Mouse (Mus musculus) embryonic stem cell, embryonic (primary cell): ENCODE data around the gene Depp1.

ENCODE experiments used
- CTCF ChIA-PET, 4 experiments: fragments of 300-600 bp in 2 of 4; fragments of 350-600 bp in 2 of 4; sonication (Branson Sonifier 250); formaldehyde crosslinking; loops; one replicate each; lab custom pipeline; 2022; ENCODE audit warnings: inconsistent platforms in 2 of 4; lab: Charles Lee
- POLR2A ChIA-PET, 4 experiments: fragments of 300-600 bp in 2 of 4; fragments of 350-600 bp in 2 of 4; sonication (Branson Sonifier 250); formaldehyde crosslinking; loops; one replicate each; lab custom pipeline; 2022; ENCODE audit warnings: antibody characterized with exemption in 4 of 4, inconsistent platforms in 1 of 4; lab: Charles Lee

Gene Depp1

DNA sequence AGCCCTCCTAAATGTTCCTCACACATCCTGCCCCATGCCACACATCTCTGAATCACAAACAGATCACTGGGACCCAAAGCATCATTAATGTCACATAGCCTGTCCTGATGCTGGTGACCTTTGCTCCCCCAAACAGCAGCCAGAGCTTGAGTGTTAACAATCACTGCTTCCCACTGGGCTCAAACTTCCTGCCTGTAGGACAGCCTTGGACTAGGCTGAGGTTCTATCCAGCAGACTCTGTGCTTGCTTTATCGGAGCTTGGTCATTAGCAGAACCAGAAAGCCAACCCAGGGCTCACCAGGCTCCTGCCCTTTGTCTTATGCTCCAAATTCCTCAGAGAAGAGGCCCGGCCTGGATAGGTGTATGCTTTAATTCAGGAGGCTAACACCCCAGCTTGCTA lies 11.5 kb upstream of the Depp1 start:
- ChIA-PET POLR2A (interaction anchor here in 1 of 4 experiments (1.1 kb wide), 1 partner anchor 9 kb away, joined by 4 read pairs; no protein-coding TSS in a partner anchor), CTCF (interaction anchor here in 2 of 4 experiments (0.5 to 4.7 kb wide), 2 partner anchors 8 to 15 kb away, joined by 3 to 25 read pairs; no protein-coding TSS in a partner anchor)

DNA sequence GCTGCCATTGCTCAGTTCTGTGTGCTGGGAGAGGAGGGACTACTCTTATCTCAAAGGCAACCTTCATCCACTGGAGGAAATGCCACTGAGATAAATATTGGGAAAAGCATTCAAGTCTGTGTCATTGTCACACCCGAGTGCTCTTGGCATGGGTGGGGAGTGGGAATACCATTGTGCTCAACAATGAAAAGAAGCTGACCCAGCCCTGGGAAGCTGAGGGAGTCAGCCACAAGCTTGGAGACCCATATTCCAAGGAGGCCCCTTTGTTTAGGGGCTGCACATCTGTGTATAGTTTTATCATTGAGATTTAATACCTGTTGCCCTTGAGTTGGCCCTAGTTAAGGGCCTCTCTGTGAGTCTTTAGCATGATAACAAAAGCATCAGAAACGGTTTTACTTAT lies 10.7 kb upstream of the Depp1 start:
- CTCF ChIA-PET, result interaction anchor here in 1 of 4 experiments (4.7 kb wide), 1 partner anchor 9 kb away, joined by 25 read pairs; no protein-coding TSS in a partner anchor
- POLR2A ChIA-PET, result interaction anchor here in 2 of 4 experiments (1.0 to 2.5 kb wide), 6 partner anchors 9 to 28 kb away, joined by 3 to 12 read pairs (median 6); partner anchors contain the start of genes Depp1 (in 2 of the 2) and Zfp422 (in 2 of the 2)

DNA sequence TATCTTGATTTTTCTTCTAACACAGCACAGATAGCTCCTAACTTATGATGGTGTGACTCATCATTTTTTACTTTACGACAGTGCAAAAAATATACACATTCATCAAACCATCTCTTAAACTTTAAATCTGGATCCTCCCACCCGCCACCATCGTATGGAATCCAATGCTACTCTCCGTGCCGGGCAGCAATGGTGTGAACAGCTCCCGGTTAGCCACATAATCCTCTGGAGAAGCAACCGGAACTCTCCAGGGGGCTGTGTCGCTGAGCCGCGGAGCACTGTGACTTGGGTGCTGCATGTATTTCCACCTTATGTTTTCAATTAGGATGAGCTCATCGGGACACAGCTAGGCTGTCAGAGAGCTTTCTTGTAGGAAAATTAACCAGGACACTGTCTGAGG lies 7.5 kb upstream of the Depp1 start:
- POLR2A ChIA-PET, result interaction anchor here in 1 of 4 experiments (1.2 to 2.2 kb wide), 2 partner anchors 9 to 11 kb away, joined by 3 to 5 read pairs; no protein-coding TSS in a partner anchor
- CTCF ChIA-PET, result interaction anchor here in 3 of 4 experiments (1.1 to 4.7 kb wide), 4 partner anchors 11 to 125 kb away, joined by 3 to 25 read pairs (median 10); no protein-coding TSS in a partner anchor

DNA sequence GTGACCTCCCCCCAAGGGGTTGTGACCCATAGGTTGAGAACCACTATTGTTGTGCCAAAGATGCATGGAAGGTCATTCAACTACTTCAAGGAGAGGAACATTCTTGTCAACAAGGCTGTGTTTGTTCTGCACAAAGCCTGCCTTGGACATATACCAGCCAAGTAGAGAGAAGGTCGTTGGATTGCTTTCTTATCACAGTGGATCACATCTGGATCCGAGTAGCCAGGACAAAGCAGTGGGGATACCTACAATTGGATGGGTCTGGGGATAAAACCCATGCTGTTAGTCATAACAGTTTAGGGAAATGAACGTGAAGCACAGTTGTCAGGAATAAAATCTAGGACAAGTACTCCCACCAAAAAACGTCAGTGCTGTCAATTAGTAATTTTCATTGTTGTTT lies 6.5 kb upstream of the Depp1 start:
- ChIA-PET CTCF (interaction anchor here in 3 of 4 experiments (0.6 to 4.7 kb wide), 5 partner anchors 11 to 305 kb away, joined by 3 to 25 read pairs (median 5); no protein-coding TSS in a partner anchor), POLR2A (interaction anchor here in 3 of 4 experiments (0.6 to 2.2 kb wide), 8 partner anchors 8 to 436 kb away, joined by 3 to 5 read pairs (median 4); partner anchors contain the start of gene Washc2 (in 1 of the 3))

DNA sequence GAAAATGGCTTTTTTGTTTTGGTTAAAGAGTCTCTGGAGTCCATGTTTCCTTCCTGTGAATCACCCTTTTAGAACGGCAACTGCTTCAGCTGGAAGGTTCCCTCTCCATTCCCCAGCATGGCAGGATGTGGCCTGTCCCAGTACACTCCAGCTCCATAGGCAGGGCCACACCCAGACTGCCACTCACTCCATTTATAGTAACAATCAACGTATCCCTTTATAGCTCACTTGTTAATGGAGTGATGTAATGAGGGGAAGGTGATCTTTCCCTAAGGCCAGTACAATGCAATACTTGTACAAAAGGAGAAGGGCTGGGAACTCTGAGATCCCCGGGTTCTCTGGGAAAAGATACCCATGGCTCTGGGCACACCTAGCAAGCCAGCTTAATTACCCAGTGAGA lies 6.1 kb upstream of the Depp1 start:
- CTCF ChIA-PET, result interaction anchor here in 3 of 4 experiments (0.6 to 4.6 kb wide), 4 partner anchors 10 to 306 kb away, joined by 3 to 16 read pairs (median 4); no protein-coding TSS in a partner anchor
- POLR2A ChIA-PET, result interaction anchor here in 3 of 4 experiments (0.6 to 1.7 kb wide), 7 partner anchors 10 to 436 kb away, joined by 3 to 4 read pairs (median 3); partner anchors contain the start of gene Washc2 (in 1 of the 3)

DNA sequence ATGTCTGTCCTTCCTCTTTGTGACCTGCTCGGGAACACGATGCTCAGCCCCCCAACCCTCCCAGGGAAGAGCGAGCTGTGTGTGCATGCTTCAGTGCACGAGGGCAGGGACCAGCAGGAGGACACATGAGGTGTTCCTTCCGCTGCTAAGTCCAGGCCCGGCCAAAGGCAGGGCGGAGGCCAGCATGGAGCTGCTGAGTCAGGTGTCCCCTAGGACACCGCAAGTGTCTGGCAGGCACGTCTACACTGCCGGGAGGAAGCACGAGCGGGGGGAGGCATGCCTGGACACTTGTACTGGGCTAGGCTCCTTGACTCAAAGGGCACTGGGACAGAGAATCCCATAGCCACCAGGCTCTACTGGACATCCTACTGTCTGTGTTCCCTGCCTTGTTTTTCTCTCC lies 2.6 kb upstream of the Depp1 start:
- ChIA-PET POLR2A (interaction anchor here in 2 of 4 experiments (1.0 to 1.7 kb wide), 4 partner anchors 9 to 440 kb away, joined by 3 to 4 read pairs (median 4); partner anchors contain the start of genes Washc2 (in 1 of the 2) and Zfp422 (in 1 of the 2)), CTCF (interaction anchor here in 2 of 4 experiments (0.8 to 1.4 kb wide), 2 partner anchors 16 to 526 kb away, joined by 3 to 6 read pairs; no protein-coding TSS in a partner anchor)

DNA sequence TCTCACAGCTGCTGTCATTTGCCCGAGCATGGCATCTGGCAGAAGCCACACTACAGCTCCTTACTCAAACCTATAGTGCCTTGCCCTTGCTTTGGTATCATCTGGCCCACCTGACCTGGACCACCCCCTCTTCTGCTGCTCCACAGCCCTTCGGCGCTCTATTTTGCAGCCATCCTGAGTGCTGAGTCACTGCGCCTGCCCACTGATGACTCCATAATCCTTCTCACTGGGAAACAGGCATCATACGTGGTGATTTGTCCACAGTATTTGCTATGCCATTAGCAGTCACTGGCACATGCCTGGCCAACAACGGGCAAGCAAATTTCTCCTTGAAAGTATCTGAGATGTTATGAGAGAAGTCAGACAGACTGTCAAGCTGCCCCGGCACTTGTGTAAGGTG lies 598 bp upstream of the Depp1 start:
- CTCF ChIA-PET, result no interaction called here
- POLR2A ChIA-PET, result interaction anchor here in 2 of 4 experiments (0.8 to 2.3 kb wide), 8 partner anchors 9 to 118 kb away, joined by 3 to 12 read pairs (median 4); partner anchors contain the start of gene Zfp422 (in 1 of the 2)

DNA sequence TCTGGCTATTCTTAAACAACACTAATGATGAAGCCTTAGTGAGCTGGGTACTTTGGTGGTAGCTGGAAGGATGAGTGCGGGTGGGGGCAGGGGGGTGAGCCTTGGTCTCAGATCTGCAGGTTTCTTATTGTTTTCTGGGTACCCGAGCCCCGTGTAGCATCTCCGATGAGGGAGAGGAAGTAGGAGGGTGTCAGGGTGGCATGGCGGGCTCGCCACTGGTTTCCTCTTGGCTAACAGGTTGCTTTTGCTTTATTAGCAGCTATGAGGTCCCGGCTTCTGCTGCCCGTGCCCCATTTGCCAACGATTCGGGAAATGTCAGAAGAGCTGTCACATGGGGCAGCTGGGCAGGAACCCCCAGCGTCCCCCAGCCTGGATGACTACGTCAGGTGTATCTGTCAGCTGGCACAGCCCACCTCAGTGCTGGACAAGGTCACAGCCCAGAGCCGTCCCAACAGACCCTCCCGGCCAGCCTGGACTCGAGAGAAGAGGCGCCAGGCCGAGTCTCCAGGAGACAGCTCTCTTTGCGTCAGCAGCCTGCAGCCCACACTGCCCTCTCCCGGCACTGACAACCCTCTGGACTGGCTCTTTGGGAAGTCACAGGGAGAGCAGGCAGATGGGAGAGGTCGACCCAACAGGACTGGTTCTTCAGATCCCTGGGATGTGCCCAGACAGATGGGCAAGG lies 1.2 kb downstream of the Depp1 start:
- ChIA-PET POLR2A (interaction anchor here in 2 of 4 experiments (1.0 to 2.5 kb wide), 5 partner anchors 9 to 40 kb away, joined by 3 to 8 read pairs (median 4); no protein-coding TSS in a partner anchor), CTCF (interaction anchor here (0.5 to 1.9 kb wide), 10 partner anchors 14 to 1729 kb away, joined by 3 to 9 read pairs (median 4); no protein-coding TSS in a partner anchor)

DNA sequence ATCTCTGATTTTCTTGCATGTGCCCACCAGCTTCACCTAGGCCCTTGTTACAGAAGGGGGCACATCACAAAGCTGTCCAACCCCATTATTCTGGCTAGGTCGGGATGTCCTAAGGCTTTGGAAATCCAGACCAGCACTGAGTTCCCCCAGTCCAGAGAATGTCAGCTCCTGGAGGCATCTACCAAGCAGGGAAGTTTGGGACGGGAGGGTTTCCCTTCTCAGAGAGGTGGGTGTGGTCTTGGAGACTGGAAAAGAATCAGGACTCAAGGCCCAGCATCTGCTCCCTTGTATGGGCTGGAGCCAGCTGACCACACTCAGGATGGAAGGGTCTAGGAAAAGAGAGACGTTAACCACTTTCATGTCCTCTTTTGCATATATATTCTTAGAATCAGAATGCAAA lies 2.8 kb downstream of the Depp1 start:
- POLR2A ChIA-PET, result no interaction called here
- CTCF ChIA-PET, result interaction anchor here in 1 of 4 experiments (2.2 kb wide), 1 partner anchor 22 kb away, joined by 7 read pairs; no protein-coding TSS in a partner anchor

DNA sequence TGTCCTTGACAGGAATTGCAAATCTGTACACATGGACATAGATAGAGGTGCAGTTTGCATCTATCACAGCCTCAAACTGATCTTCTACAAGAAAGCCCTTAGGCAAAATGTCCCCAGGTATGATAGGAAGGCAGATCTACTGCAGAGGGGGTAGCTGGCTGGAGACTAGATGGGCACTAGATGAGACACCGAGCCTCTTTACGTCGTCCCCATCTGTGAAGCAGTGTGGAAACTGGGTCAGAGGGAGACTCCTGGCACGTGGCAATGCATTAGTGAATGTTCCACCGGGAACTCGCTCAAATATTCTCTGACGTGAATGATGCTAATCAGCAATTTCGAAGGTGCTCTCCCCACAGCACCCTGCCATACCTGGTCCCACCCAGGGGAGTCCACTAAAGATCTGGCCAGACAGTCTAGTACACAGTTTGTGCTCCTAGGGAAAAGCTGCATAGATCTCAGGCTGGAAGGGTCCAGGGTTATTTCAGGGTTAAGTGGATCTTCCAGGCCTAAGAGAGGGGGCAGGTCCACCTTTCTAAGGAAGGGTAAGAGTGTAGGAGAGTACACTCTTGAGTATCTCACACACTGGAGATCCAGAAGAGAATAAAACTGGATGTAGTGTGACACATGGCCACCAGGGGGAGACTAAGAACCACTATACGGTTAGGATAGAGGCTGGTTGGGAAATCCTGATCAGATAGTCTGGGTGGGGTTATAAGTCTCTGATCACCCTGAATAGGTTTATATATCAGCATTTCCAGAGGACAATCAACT lies 3.5 kb downstream of the Depp1 start:
- POLR2A ChIA-PET, result interaction anchor here in 1 of 4 experiments (0.9 kb wide), 1 partner anchor 9 kb away, joined by 3 read pairs; no protein-coding TSS in a partner anchor
- CTCF ChIA-PET, result interaction anchor here in 2 of 4 experiments (0.6 to 2.2 kb wide), 6 partner anchors 10 to 1278 kb away, joined by 3 to 7 read pairs (median 4); no protein-coding TSS in a partner anchor

DNA sequence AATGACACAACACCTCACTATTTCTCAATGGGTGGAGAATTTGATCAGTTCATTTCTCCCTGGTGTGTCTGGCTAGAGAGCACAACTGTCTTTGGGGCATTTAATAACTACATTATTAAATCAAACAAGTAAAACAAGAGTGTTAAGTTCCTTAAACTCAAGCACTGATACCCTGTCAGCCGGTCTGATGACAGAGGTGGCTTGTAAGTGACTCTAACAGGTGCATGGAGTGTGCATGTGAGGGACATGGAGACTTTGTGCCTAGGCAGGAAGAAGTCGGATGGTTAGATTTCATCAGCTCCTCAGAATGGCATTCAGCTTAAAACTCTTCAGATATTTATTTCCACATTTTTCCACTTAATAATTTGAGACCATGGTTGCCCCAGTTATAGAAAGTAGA lies 13.0 kb downstream of the Depp1 start:
- ChIA-PET CTCF (no interaction called here), POLR2A (interaction anchor here in 1 of 4 experiments (0.6 kb wide), 1 partner anchor 87 kb away, joined by 3 read pairs; no protein-coding TSS in a partner anchor)

DNA sequence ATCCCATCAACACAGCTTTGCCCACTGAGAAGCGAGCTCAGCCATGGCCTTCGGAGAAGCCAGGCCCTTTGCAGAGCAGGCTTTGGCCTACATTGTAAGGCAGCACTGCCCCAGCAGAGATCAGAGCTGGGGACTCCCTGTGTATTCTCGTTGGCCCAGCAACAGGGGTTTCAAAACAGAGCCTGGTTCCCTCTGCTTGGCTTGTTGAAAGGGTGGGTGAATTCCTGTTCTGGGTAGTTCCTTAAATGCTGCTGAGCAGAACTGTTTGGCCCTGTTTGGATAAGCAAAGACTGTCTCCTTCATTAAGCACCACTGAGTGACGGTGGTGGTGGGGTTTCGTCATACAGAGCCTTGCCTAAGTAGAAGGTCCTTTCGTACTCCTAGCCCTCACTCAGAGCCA lies 13.6 kb downstream of the Depp1 start:
- CTCF ChIA-PET, result no interaction called here
- POLR2A ChIA-PET, result interaction anchor here in 1 of 4 experiments (1.6 kb wide), 1 partner anchor 10 kb away, joined by 4 read pairs; no protein-coding TSS in a partner anchor

DNA sequence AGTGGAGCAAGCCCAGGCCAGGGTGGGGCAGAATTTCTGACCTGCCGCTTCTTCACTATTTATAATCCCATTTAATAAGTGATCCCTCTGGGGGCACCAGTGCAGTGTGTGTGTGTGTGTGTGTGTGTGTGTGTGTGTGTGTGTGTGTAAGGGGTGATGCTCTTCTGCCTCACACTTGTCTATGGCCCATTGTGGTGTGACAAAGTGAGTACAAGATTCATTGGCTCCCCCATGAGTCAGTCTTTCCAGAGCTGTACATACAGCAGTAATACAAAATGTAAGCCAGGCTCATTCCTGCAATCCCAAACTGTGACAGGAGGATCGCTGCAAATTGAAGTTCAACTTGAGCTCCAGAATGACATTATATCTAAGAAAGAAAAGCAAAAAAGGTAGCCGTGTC lies 14.4 kb downstream of the Depp1 start:
- CTCF ChIA-PET, result interaction anchor here in 1 of 4 experiments (0.6 kb wide), 1 partner anchor 67 kb away, joined by 5 read pairs; no protein-coding TSS in a partner anchor
- POLR2A ChIA-PET, result interaction anchor here in 2 of 4 experiments (0.6 to 1.6 kb wide), 4 partner anchors 9 to 51 kb away, joined by 3 to 4 read pairs (median 4); no protein-coding TSS in a partner anchor

DNA sequence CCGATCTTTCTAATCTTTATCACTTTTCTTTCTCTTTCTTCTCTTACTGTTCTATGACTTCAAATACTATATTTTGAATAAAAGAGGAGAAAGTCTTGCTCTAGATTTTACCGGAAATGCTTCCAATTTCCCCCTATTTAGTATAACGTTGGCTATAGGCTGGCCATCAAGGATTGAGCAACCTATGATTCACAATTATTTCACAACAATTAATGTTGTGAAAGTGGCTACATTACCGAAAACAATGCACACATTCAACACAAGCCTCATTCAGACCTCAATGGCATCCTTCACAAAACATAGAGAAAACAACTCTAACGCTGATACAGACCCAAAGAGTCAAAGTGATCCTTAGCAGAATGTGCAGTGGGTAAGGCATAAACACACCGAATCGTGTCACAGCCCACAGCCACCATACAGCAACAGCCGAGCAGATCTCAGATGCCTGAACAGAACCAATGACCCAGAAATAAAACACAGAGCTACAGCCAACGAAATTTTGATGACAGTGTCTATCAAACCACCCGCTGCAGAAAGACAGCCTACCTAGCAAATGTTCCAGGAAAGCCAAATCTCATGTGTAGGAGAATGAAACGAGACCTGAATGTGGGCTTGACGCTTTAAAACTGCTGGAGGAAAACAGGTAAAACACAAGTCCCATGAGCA lies 15.8 kb downstream of the Depp1 start:
- CTCF ChIA-PET, result no interaction called here
- POLR2A ChIA-PET, result interaction anchor here in 1 of 4 experiments (1.0 kb wide), 1 partner anchor 50 kb away, joined by 3 read pairs; no protein-coding TSS in a partner anchor

DNA sequence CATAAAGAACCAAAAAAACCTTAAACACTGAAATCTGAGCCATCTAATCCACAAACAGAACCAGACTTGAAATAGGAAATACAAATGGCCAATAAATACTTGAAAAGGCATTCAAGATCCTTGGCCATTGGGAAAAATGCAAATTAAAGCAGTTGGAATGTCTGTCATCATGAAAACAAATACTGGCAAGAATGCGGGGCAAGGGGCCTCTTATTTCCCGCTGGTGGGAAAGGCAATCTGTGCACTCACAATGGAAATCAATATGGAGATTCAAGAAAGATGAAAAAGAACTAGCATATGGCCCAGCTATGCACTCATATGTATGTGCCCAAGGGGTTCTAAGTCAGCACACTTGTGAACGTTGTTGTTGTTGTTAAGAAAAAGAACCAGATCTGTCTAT lies 16.5 kb downstream of the Depp1 start:
- POLR2A ChIA-PET, result interaction anchor here in 1 of 4 experiments (1.0 kb wide), 1 partner anchor 27 kb away, joined by 3 read pairs; no protein-coding TSS in a partner anchor
- CTCF ChIA-PET, result no interaction called here

DNA sequence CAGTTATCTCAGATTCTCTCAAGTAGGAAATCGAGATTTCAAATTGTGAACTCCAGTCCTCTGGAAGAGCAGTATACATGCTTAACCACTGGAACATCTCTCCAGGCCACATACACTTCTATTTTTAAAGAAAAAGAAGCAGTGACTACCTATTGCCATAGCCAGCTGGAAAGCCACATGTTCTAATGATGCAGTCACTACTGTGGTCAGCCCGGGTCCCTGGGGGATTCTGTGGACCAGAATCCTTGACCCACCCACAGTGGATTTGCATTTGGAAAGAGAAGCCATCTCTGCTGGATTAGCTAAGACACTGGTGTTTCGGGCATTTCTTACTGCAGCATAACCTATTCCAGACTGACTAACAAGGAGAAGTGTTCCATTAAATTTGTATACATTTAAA lies 17.0 kb downstream of the Depp1 start:
- CTCF ChIA-PET, result no interaction called here
- POLR2A ChIA-PET, result interaction anchor here in 1 of 4 experiments (1.0 kb wide), 1 partner anchor 27 kb away, joined by 3 read pairs; no protein-coding TSS in a partner anchor
